Mouse (Mus musculus) liver, adult 2 months (tissue): Measurements from ENCODE around the gene Slc17a3.

ENCODE experiments used
- CTCF ChIP-seq: fragments of 200-500 bp; IDR thresholded peaks from 2 replicates; pipeline ENCODE4 v1.5.1; 2011; ENCODE audit warnings: low read depth, low read length, control low read depth
- POLR2A ChIP-seq: fragments of 200-500 bp; IDR thresholded peaks from 2 replicates; pipeline ENCODE4 v1.6.1; 2011; ENCODE audit warnings: low read length, control low read depth; ENCODE audit not compliant: insufficient read depth; ENCODE audit errors: extremely low read depth

DNA sequence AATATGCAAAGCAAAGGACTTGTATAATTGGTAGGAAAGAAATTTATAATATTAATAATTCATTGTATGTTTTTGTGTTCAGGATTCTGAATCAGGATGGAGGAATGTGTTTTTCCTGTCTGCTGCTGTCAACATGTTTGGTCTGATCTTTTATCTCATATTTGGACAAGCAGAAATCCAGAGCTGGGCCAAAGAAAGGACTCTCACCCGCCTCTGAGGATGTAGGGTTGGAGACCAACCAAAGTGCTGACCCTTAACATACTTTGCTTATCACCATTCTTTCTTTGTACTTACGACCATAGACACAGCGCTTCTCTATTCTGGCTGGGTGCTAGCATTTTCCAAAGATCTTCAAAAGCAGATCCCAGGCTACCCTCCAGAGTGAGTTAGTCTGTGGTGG, 17.0 kb upstream of the Slc17a3 start:
- TF ChIP-seq CTCF (no peak), POLR2A (no peak)
